Mouse (Mus musculus): ENCODE measurements around the gene Cacna1h.

GRCm38 (mm10) chr17:25454272-25454671 is 20.7 kb upstream of the Cacna1h start, which contains the start of gene Tekt4:
- TF ChIP-seq EP300 (IDR thresholded peaks at IDR 0.05; ENCODE audit: low read depth) = no peak
- TF ChIP-seq CTCF (IDR thresholded peaks at IDR 0.05; ENCODE audit: low read depth) = no peak
